Mouse (Mus musculus) activated CD4-positive, CD25-positive, alpha-beta regulatory T cell, adult 4 months (primary cell): Measurements from ENCODE around the gene Nfkbid. TPM values are rescaled to one million over a fixed set of nuclear protein-coding genes. Genes with fewer than 3 reads are reported as not detected.
"Not testable (repeated sequence)": the region's sequence is repeated elsewhere in the genome, so short reads cannot be mapped to it uniquely, and the experiment has no call there.

Source experiments
- ATAC-seq: one replicate; pipeline ENCODE4 v1.8.0; 2017
- polyA plus RNA-seq, 2 experiments: library from polyadenylated mRNA; unstranded; fragments of 100-300 nt; shearing (Covaris generic); gene quantifications; one replicate each; pipeline ENCODE4 v1.2.1; 2017

The Nfkbid gene
- polyA plus RNA-seq, 2 experiments from 2014 or later = 36.5 to 41.2 TPM

DNA sequence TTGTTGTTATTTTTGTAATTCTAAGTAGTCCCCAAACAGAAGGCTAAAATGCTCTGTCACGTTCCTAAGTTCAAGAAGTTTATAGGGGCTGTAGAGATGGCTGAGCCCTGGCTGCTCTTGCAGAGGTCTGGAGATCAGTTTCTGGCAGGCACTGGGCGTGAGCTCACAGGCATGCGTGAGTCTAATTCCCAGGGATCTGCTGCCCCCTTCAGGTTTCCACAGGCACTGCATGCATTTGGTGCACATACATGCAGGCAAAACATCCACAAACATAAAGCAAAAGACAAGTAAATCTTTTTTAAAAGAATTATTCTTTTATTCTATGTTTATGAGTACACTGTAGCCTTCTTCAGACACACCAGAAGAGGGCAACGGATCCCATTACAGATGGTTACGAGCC lies 50.9 kb downstream of the Nfkbid start:
- ATAC-seq = no peak

- ATAC-seq = no peak
These were observed 53.5 kb downstream of the Nfkbid start for GRCm38 (mm10) chr7:30474999-30475398.

DNA sequence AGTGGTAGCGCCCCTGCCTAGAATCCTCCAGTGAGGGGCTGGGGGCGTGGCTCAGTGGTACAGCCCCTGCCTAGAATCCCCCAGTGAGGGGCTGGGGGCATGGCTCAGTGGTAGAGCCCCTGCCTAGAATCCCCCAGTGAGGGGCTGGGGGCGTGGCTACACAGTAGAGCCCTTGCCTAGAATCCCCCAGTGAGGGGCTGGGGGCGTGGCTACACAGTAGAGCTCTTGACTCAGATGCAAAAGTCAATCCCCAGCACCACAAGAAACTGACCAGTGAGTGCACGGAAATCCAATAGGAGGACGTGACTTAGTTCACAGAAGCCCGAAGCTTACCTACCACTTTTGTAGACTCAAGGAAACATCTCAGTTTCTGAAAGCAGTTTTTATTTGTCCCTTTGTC lies 54.6 kb downstream of the Nfkbid start:
- not testable (repeated sequence) for ATAC-seq

GRCm38 (mm10) chr7:30477415-30478381 lies 56.2 kb downstream of the Nfkbid start:
- no peak for ATAC-seq

Other genes starting within 250 kb of the Nfkbid start
- gene Cox7a1, start 237.6 kb upstream of the Nfkbid start, polyA plus RNA-seq = 1 to 10 TPM in 1 of 2 experiments, not detected in 1; 4.6 TPM
- gene Capns1, start 222.9 kb upstream of the Nfkbid start, polyA plus RNA-seq = 10 to 100 TPM; 72.6 to 76.3 TPM
- gene Polr2i, start 189.8 kb upstream of the Nfkbid start, polyA plus RNA-seq = 10 to 100 TPM; 43.3 to 55.7 TPM
- 100 to 1,000 TPM; 124 to 138 TPM for gene Tbcb, start 189.5 kb upstream of the Nfkbid start, polyA plus RNA-seq
- not detected for gene Ovol3, start 186.0 kb upstream of the Nfkbid start, polyA plus RNA-seq
- under 1 TPM; 0.33 to 0.48 TPM for gene Thap8, start 141.6 kb upstream of the Nfkbid start, polyA plus RNA-seq
- 1 to 10 TPM; 2.9 TPM for gene Wdr62, start 141.3 kb upstream of the Nfkbid start, polyA plus RNA-seq
- gene Clip3, start 130.0 kb upstream of the Nfkbid start, polyA plus RNA-seq = 1 to 10 TPM; 3.8 to 5.2 TPM
- 100 to 1,000 TPM; 121 to 130 TPM for gene Alkbh6, start 113.0 kb upstream of the Nfkbid start, polyA plus RNA-seq
- gene Syne4, start 106.9 kb upstream of the Nfkbid start, polyA plus RNA-seq = 1 to 10 TPM; 2.9 to 6.4 TPM
- gene E130208F15Rik, start 100.0 kb upstream of the Nfkbid start, polyA plus RNA-seq = not detected
- 1 to 10 TPM; 4.2 to 8.5 TPM for gene Sdhaf1, start 97.8 kb upstream of the Nfkbid start, polyA plus RNA-seq
- not detected for gene Lrfn3, start 59.0 kb upstream of the Nfkbid start, polyA plus RNA-seq
- gene Tyrobp, start 8.0 kb upstream of the Nfkbid start, polyA plus RNA-seq = 1 to 10 TPM in 1 of 2 experiments, not detected in 1; 8.1 TPM
- gene Hcst, start 1.9 kb upstream of the Nfkbid start, polyA plus RNA-seq = 100 to 1,000 TPM; 433 to 632 TPM
- 1 to 10 TPM; 3.0 to 4.3 TPM for gene Aplp1, start 23.8 kb downstream of the Nfkbid start, polyA plus RNA-seq
- gene Kirrel2, start 36.0 kb downstream of the Nfkbid start, polyA plus RNA-seq = not detected
- under 1 TPM in 1 of 2 experiments, not detected in 1; 0.24 TPM for gene Nphs1, start 36.6 kb downstream of the Nfkbid start, polyA plus RNA-seq
- not detected for gene Prodh2, start 71.9 kb downstream of the Nfkbid start, polyA plus RNA-seq
- 1 to 10 TPM; 1.0 to 1.1 TPM for gene Arhgap33, start 113.3 kb downstream of the Nfkbid start, polyA plus RNA-seq
- gene Hspb6, start 130.4 kb downstream of the Nfkbid start, polyA plus RNA-seq = 1 to 10 TPM; 1.8 to 2.5 TPM
- 1 to 10 TPM; 2.5 to 4.8 TPM for gene Proser3, start 130.6 kb downstream of the Nfkbid start, polyA plus RNA-seq
- gene Lin37, start 138.1 kb downstream of the Nfkbid start, polyA plus RNA-seq = 100 to 1,000 TPM in 1 of 2 experiments, 10 to 100 TPM in 1; 93.6 to 106 TPM
- gene U2af1l4, start 141.6 kb downstream of the Nfkbid start, polyA plus RNA-seq = 10 to 100 TPM; 55.1 to 58.9 TPM
- gene Gm49396, start 141.6 kb downstream of the Nfkbid start, polyA plus RNA-seq = 10 to 100 TPM; 57.9 to 60.0 TPM
- gene Psenen, start 141.9 kb downstream of the Nfkbid start, polyA plus RNA-seq = 100 to 1,000 TPM; 279 to 335 TPM
- gene Igflr1, start 143.7 kb downstream of the Nfkbid start, polyA plus RNA-seq = 100 to 1,000 TPM; 162 to 234 TPM
- 10 to 100 TPM; 14.9 to 16.9 TPM for gene Kmt2b, start 167.0 kb downstream of the Nfkbid start, polyA plus RNA-seq
- gene Zbtb32, start 177.2 kb downstream of the Nfkbid start, polyA plus RNA-seq = 10 to 100 TPM; 15.8 to 19.7 TPM
- 1 to 10 TPM; 2.2 to 3.3 TPM for gene Upk1a, start 191.1 kb downstream of the Nfkbid start, polyA plus RNA-seq
- gene Cox6b1, start 204.4 kb downstream of the Nfkbid start, polyA plus RNA-seq = 100 to 1,000 TPM; 421 to 746 TPM
- not detected for gene Etv2, start 214.1 kb downstream of the Nfkbid start, polyA plus RNA-seq
- gene Rbm42, start 228.6 kb downstream of the Nfkbid start, polyA plus RNA-seq = 10 to 100 TPM; 25.6 to 37.9 TPM
- gene Haus5, start 243.3 kb downstream of the Nfkbid start, polyA plus RNA-seq = 10 to 100 TPM; 20.0 to 20.4 TPM
- not detected for gene Pmis2, start 249.9 kb downstream of the Nfkbid start, polyA plus RNA-seq